Mouse (Mus musculus): ENCODE results near the gene Abcc10.

Abcc10 gene

GRCm38 (mm10) chr17:46255147-46255546, 73.0 kb downstream of the Abcc10 start:
- peak; percentile 38 for DNase-seq

GRCm38 (mm10) chr17:46254106-46254505, 74.0 kb downstream of the Abcc10 start:
- DNase-seq = peak; percentile 60

- peak; percentile 89 for DNase-seq
These were observed 74.6 kb downstream of the Abcc10 start, which contains the start of gene Lrrc73 for GRCm38 (mm10) chr17:46253452-46254084. Gene Lrrc73 (plus strand): TSS chr17:46253531.
